Mouse (Mus musculus) kidney, adult 2 months (tissue): ENCODE measurements around the gene Capn11.

Source experiments
- CTCF ChIP-seq: fragments of 200-500 bp; conservative IDR thresholded peaks from 2 replicates; pipeline ENCODE4 v1.5.1; 2011; ENCODE audit warnings: low read depth, mild to moderate bottlenecking, control low read depth, low read length, moderate library complexity, mixed read lengths; ENCODE audit not compliant: insufficient read depth, insufficient read length
- POLR2A ChIP-seq: fragments of 200-500 bp; IDR thresholded peaks from one replicate; pipeline ENCODE4 v1.6.1; 2011; ENCODE audit warnings: low read depth, low read length, control low read depth

- no peak for TF ChIP-seq CTCF
- TF ChIP-seq POLR2A = no peak
Observed at GRCm38 (mm10) chr17:45612008-45612407, 47.1 kb downstream of the Capn11 start.
